Mouse (Mus musculus) forebrain, embryonic 11.5 days (tissue): Measurements from ENCODE around the gene Szrd1. TPM values are rescaled to one million over a fixed set of nuclear protein-coding genes. Genes with fewer than 3 reads are reported as not detected.
"Not testable (repeated sequence)": the region's sequence is repeated elsewhere in the genome, so short reads cannot be mapped to it uniquely, and the experiment has no call there.

Experiments
- ATAC-seq: fragments of 200-750 bp; cut with Nextera tagmentation; replicated peaks from 2 replicates; pipeline ENCODE4 v1.8.0; 2017; ENCODE audit warnings: moderate TSS enrichment; ENCODE audit not compliant: low FRiP score
- DNase-seq: peaks from one replicate; pipeline ENCODE4 v3.0.0-alpha.2; 2017; ENCODE audit warnings: low spot score
- H3K27ac ChIP-seq: fragments of 300-500 bp; sonication (generic); 2 replicates; pipeline ENCODE4 v1.5.1; 2014; ENCODE audit warnings: low read depth, low read length
- H3K27me3 ChIP-seq: fragments of 300-500 bp; sonication (generic); 2 replicates; pipeline ENCODE4 v1.6.1; 2014; ENCODE audit warnings: mild to moderate bottlenecking, low read length, mixed read lengths; ENCODE audit not compliant: control insufficient read depth, insufficient read depth
- H3K36me3 ChIP-seq: fragments of 300-500 bp; sonication (generic); 2 replicates; pipeline ENCODE4 v1.6.1; 2014; ENCODE audit warnings: mild to moderate bottlenecking, low read length, moderate library complexity, mixed read lengths; ENCODE audit not compliant: control insufficient read depth, insufficient read depth
- H3K4me1 ChIP-seq: fragments of 300-500 bp; sonication (generic); replicated peaks from 2 replicates; pipeline ENCODE4 v1.6.1; 2014; ENCODE audit warnings: low read length, mixed read lengths; ENCODE audit not compliant: control insufficient read depth, insufficient read depth
- H3K4me2 ChIP-seq: fragments of 300-500 bp; sonication (generic); 2 replicates; pipeline ENCODE4 v1.6.1; 2014; ENCODE audit warnings: low read depth, mild to moderate bottlenecking, low read length, moderate library complexity, mixed read lengths; ENCODE audit not compliant: severe bottlenecking
- H3K4me3 ChIP-seq: fragments of 300-500 bp; sonication (generic); 2 replicates; pipeline ENCODE4 v1.5.1; 2014; ENCODE audit warnings: low read depth, low read length
- H3K9ac ChIP-seq: fragments of 300-500 bp; sonication (generic); 2 replicates; pipeline ENCODE4 v1.6.1; 2014; ENCODE audit warnings: low read length
- H3K9me3 ChIP-seq: fragments of 300-500 bp; sonication (generic); 2 replicates; pipeline ENCODE4 v1.6.1; 2016; ENCODE audit warnings: low read length, mixed read lengths; ENCODE audit not compliant: control insufficient read depth
- WGBS: fragments of 180-500 bp; shearing (Covaris S2); extraction: QIAGEN DNeasy Blood & Tissue Kit; methylation state at CpG from one replicate; pipeline ENCODE4 v1.1.7; 2014; 5-methylcytosine and 5-hydroxymethylcytosine counted together
- polyA plus RNA-seq: library from polyadenylated mRNA; unstranded; fragments of >200 nt; fragmentation: Nextera tagmentation; extraction: Ambion mirVana; gene quantifications from 2 replicates; pipeline ENCODE4 v1.2.1, GENCODE M21; 2014

Szrd1 gene
- polyA plus RNA-seq, 1 experiment from 2014 or later, result 22.9 TPM

GRCm38 (mm10) chr4:141140967-141141366 is 1.4 kb upstream of the Szrd1 start:
- H3K27ac ChIP-seq, result no peak overlapping the region
- H3K4me1 ChIP-seq, result peaks cover 4% of the 10 kb centered on the region; the same call in 1 of the 2 replicates
- H3K9ac ChIP-seq, result no peak overlapping the region
- no peaks in the 10 kb centered on the region for H3K9me3 ChIP-seq
- no peaks in the 10 kb centered on the region for H3K36me3 ChIP-seq
- no peak overlapping the region for H3K4me2 ChIP-seq
- ATAC-seq (no peak), DNase-seq (no peak)
- no peak overlapping the region for H3K4me3 ChIP-seq
- 89% methylated on average over 6 of the region's 6 CpGs for WGBS
- H3K27me3 ChIP-seq, result no peaks in the 10 kb centered on the region

DNA sequence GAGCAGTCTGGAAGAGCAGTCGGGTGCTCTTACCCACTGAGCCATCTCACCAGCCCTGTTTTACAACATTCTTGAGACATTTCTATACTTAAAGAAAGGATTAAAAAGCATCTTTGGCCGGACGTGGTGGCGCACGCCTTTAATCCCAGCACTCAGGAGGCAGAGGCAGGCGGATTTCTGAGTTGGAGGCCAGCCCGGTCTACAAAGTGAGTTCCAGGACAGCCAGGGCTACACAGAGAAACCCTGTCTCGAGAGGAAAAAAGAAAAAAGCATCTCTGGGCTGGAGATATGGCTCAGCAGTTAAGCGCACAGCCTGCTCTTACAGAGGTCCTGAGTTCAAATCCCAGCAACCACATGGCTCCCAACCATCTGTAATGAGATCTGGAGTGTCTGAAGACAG is 779 bp upstream of the Szrd1 start:
- H3K9ac ChIP-seq, H3K27me3 ChIP-seq, H3K4me3 ChIP-seq, DNase-seq, H3K4me1 ChIP-seq, ATAC-seq, H3K9me3 ChIP-seq, H3K36me3 ChIP-seq, H3K4me2 ChIP-seq, H3K27ac ChIP-seq: not testable (repeated sequence)
- WGBS, result 83% methylated on average over 9 of the region's 9 CpGs

DNA sequence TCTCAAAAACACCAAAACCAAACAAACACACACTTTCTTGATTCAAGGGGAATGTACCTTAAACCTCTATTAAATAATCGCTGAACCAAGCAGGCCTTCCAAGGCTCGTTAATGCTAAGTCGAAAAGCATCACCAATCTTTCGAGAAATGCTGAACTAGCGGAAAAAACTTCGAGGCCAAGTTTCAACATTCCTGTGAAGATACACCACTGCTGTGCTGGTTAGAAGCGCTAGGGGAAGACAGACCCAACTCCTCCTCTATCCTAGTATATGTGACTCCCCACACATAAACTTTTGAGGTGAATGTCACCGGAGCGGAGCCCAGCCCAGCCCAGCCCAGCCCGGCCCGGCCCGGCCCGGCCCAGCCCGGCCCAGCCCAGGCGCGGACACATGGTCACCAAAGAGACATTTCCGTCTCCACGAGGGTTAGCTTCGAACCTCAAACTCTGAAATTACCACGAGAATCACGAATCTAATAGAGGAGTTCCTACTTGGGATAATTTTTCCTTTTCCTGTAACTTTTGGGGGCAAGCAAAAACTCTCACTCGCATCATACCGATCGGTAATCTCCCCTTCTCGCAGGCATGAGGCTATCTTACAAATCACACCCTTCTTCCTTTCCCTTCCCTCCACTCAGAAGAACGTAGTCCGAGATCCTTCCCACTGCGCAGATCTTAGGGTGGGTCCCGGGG is 1.0 kb downstream of the Szrd1 start:
- Histone ChIP-seq H3K4me1 (peaks cover 16% of the 10 kb centered on the region; the same call in 1 of the 2 replicates), H3K27ac (peak overlapping the region; percentile 91), H3K4me3 (peak overlapping the region; percentile 72), H3K9me3 (no peaks in the 10 kb centered on the region), H3K4me2 (peak overlapping the region; percentile 97), H3K9ac (peak overlapping the region; percentile 80), H3K27me3 (no peaks in the 10 kb centered on the region), H3K36me3 (no peaks in the 10 kb centered on the region)
- ATAC-seq, result 0 out of 2 replicates have a peak, but pooled peaks have one; percentile 0
- no peak for DNase-seq
- WGBS, result 4% methylated on average over 29 of the region's 29 CpGs

DNA sequence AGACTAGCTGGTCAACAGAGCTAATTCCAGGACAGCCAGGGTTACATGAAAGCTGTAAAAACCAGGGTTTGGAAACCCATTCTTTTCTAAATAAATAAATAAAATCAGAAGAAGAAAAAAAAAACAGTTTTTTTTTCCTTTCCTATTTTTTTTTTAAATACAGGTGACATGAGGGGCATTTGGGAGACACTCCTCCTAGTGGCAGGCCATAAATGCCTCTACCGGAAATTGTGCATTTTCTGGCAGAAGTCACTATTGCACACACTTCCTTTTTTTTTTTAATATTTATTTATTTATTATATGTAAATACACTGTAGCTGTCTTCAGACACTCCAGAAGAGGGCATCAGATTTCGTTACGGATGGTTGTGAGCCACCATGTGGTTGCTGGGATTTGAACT is 1.8 kb downstream of the Szrd1 start:
- ATAC-seq, H3K4me3 ChIP-seq, H3K9me3 ChIP-seq, H3K27ac ChIP-seq, H3K9ac ChIP-seq, H3K27me3 ChIP-seq, H3K4me2 ChIP-seq, DNase-seq, H3K36me3 ChIP-seq: not testable (repeated sequence)
- peaks cover 16% of the 10 kb centered on the region; the same call in 1 of the 2 replicates for H3K4me1 ChIP-seq
- WGBS, result 92% methylated on average over 1 of the region's 3 CpGs

- H3K4me2 ChIP-seq, result no peak overlapping the region
- no peaks in the 10 kb centered on the region for H3K9me3 ChIP-seq
- H3K4me3 ChIP-seq, result no peak overlapping the region
- WGBS, result 83% methylated on average over 7 of the region's 7 CpGs
- H3K27ac ChIP-seq, result no peak overlapping the region
- ATAC-seq, result no peak
- H3K36me3 ChIP-seq, result no peaks in the 10 kb centered on the region
- no peaks in the 10 kb centered on the region for H3K27me3 ChIP-seq
- peaks cover 25% of the 10 kb centered on the region for H3K4me1 ChIP-seq
- no peak for DNase-seq
- H3K9ac ChIP-seq, result no peak overlapping the region
Observed at GRCm38 (mm10) chr4:141136126-141136525, 3.4 kb downstream of the Szrd1 start.

- no peaks in the 10 kb centered on the region for H3K27me3 ChIP-seq
- H3K4me3 ChIP-seq, result no peak overlapping the region
- ATAC-seq, result no peak
- H3K9ac ChIP-seq, result 0 out of 2 replicates have a peak overlapping the region, but pooled peaks have one; percentile 9
- peaks cover 25% of the 10 kb centered on the region for H3K4me1 ChIP-seq
- peak overlapping the region; percentile 2; the same call in 1 of the 2 replicates for H3K4me2 ChIP-seq
- peak overlapping the region; percentile 61; the same call in 1 of the 2 replicates for H3K27ac ChIP-seq
- H3K9me3 ChIP-seq, result no peaks in the 10 kb centered on the region
- no peaks in the 10 kb centered on the region for H3K36me3 ChIP-seq
- WGBS, result 72% methylated on average over 20 of the region's 20 CpGs
- no peak for DNase-seq
Observed at GRCm38 (mm10) chr4:141134751-141135530, 4.6 kb downstream of the Szrd1 start.

- WGBS, result 6% methylated on average over 8 of the region's 8 CpGs
- Histone ChIP-seq H3K27ac (peak overlapping the region; percentile 61; the same call in 1 of the 2 replicates), H3K9me3 (no peaks in the 10 kb centered on the region), H3K27me3 (no peaks in the 10 kb centered on the region), H3K4me1 (peaks cover 25% of the 10 kb centered on the region), H3K9ac (peak overlapping the region; percentile 31), H3K4me3 (no peak overlapping the region), H3K4me2 (peak overlapping the region; percentile 2; the same call in 1 of the 2 replicates), H3K36me3 (no peaks in the 10 kb centered on the region)
- DNase-seq, result peak; percentile 68
- peak; percentile 51 for ATAC-seq
Observed at GRCm38 (mm10) chr4:141134031-141134441, 5.5 kb downstream of the Szrd1 start.

- no peak overlapping the region for H3K4me2 ChIP-seq
- no peak overlapping the region for H3K27ac ChIP-seq
- WGBS, result 63% methylated on average over 8 of the region's 8 CpGs
- no peak for ATAC-seq
- peaks cover 25% of the 10 kb centered on the region for H3K4me1 ChIP-seq
- H3K27me3 ChIP-seq, result no peaks in the 10 kb centered on the region
- no peaks in the 10 kb centered on the region for H3K9me3 ChIP-seq
- DNase-seq, result no peak
- no peak overlapping the region for H3K4me3 ChIP-seq
- H3K36me3 ChIP-seq, result no peaks in the 10 kb centered on the region
- no peak overlapping the region for H3K9ac ChIP-seq
Observed at GRCm38 (mm10) chr4:141133227-141133626, 6.3 kb downstream of the Szrd1 start.
